ENCODE assay signal across 14 mouse cellular contexts in genomic region chr6:82760749-82761357, GRCm38 (mm10). TPM values are rescaled to one million over a fixed set of nuclear protein-coding genes. Genes with fewer than 3 reads are reported as not detected.
DNase-seq lines count a peak whose midpoint lies in the region; ATAC-seq and TF ChIP-seq lines count a peak whose summit lies in the region.
"Had no signal": no experiment of that assay in that cellular context is flagged by ENCODE, and none has a peak within 500 bp of the region (broad histone marks: within the 10 kb centered on the region; RNA-seq: fewer than 3 reads in every experiment).

No protein-coding gene starts in this region.

- H3K4me2 ChIP-seq in liver, embryonic 12.5 days: no peak overlapping the region
- peak overlapping the region; percentile 14; the same call in 1 of the 2 replicates for H3K4me2 ChIP-seq in heart, embryonic 12.5 days
- H3K4me2 ChIP-seq in hindbrain, embryonic 12.5 days (replicated peaks): no peak overlapping the region
- H3K4me2 ChIP-seq: embryonic facial prominence, embryonic 12.5 days; kidney, embryonic 15.5 days; limb, embryonic 13.5 days had no signal

- no peaks in the 10 kb centered on the region for H3K9me3 ChIP-seq in liver, embryonic 12.5 days (replicated peaks)
- H3K9me3 ChIP-seq in heart, embryonic 12.5 days (replicated peaks): no peaks in the 10 kb centered on the region
- H3K9me3 ChIP-seq in hindbrain, embryonic 12.5 days (replicated peaks): no peaks in the 10 kb centered on the region
- H3K9me3 ChIP-seq: embryonic facial prominence, embryonic 12.5 days; kidney, embryonic 15.5 days; limb, embryonic 13.5 days had no signal

- TF ChIP-seq CTCF in liver, adult 2 months (IDR thresholded peaks at IDR 0.05; ENCODE audit: low read depth, low read length): no peak
- TF ChIP-seq CTCF in Patski (IDR thresholded peaks at IDR 0.05): no peak
- TF ChIP-seq CTCF in thymus, adult 2 months (IDR thresholded peaks at IDR 0.05; ENCODE audit: borderline replicate concordance, control insufficient read depth, extremely low read depth, insufficient read depth, low read length, poor library complexity): no peak

- no peak for TF ChIP-seq POLR2A in liver, adult 2 months (IDR thresholded peaks at IDR 0.05; ENCODE audit: extremely low read depth, insufficient read depth, low read length)
- TF ChIP-seq POLR2A in thymus, adult 2 months (IDR thresholded peaks at IDR 0.05; ENCODE audit: control insufficient read depth, extremely low read depth, insufficient read depth, low read length, poor library complexity): no peak

- H3K36me3 ChIP-seq in liver, adult 2 months (ENCODE audit: control insufficient read depth, insufficient read depth, low read length): no peaks in the 10 kb centered on the region
- peaks cover 24% of the 10 kb centered on the region for H3K36me3 ChIP-seq in liver, embryonic 12.5 days
- peaks cover 16% of the 10 kb centered on the region for H3K36me3 ChIP-seq in heart, embryonic 12.5 days
- H3K36me3 ChIP-seq in thymus, adult 2 months (ENCODE audit: control insufficient read depth, insufficient read depth, low read length): no peaks in the 10 kb centered on the region
- H3K36me3 ChIP-seq in hindbrain, embryonic 12.5 days: no peaks in the 10 kb centered on the region; the same call in 1 of the 2 replicates

- POLR2A ChIA-PET in Patski (lab: Charles Lee): interaction anchor here (1.2 kb wide), 1 partner anchor 11 kb away, joined by 4 read pairs; no protein-coding TSS in a partner anchor

- peak; percentile 35 for DNase-seq in liver, adult 2 months (ENCODE audit: extremely low read depth, low read depth, low spot score)
- DNase-seq in Patski (ENCODE audit: low read depth, low spot score): no peak
- peak; percentile 20 for DNase-seq in yolk sac, embryonic 10.5 days (ENCODE audit: low spot score)
- DNase-seq in thymus, adult 2 months: no peak
- DNase-seq: cerebellum, adult 2 months; thymus, postnatal 36 days had no signal

- H3K4me3 ChIP-seq in liver, adult 2 months (ENCODE audit: insufficient read depth, low read depth, low read length): no peak overlapping the region
- H3K4me3 ChIP-seq in liver, embryonic 12.5 days: no peak overlapping the region
- H3K4me3 ChIP-seq in heart, embryonic 12.5 days: no peak overlapping the region
- no peak overlapping the region for H3K4me3 ChIP-seq in thymus, adult 2 months (ENCODE audit: control insufficient read depth, insufficient read depth, low read length)
- no peak overlapping the region for H3K4me3 ChIP-seq in hindbrain, embryonic 12.5 days
- H3K4me3 ChIP-seq: embryonic facial prominence, embryonic 12.5 days; kidney, embryonic 15.5 days; limb, embryonic 13.5 days had no signal

- H3K79me2 ChIP-seq in liver, adult 2 months (ENCODE audit: control insufficient read depth, insufficient read depth, low read length): no peaks in the 10 kb centered on the region

- no peak for ATAC-seq in liver, embryonic 12.5 days
- peak; percentile 49 for ATAC-seq in Patski
- no peak for ATAC-seq in heart, embryonic 12.5 days (ENCODE audit: insufficient number of reproducible peaks, low FRiP score)
- no peak for ATAC-seq in hindbrain, embryonic 12.5 days (ENCODE audit: low FRiP score)
- ATAC-seq: forebrain, embryonic 14.5 days had no signal

- H3K27ac ChIP-seq in liver, adult 2 months (replicated peaks; ENCODE audit: insufficient read depth, low read depth, low read length): no peak overlapping the region
- H3K27ac ChIP-seq in liver, embryonic 12.5 days: no peak overlapping the region
- peak overlapping the region; percentile 98 for H3K27ac ChIP-seq in heart, embryonic 12.5 days (ENCODE audit: poor library complexity, severe bottlenecking)
- H3K27ac ChIP-seq in thymus, adult 2 months (ENCODE audit: control insufficient read depth, insufficient read depth, low read length): no peak overlapping the region
- no peak overlapping the region for H3K27ac ChIP-seq in hindbrain, embryonic 12.5 days
- H3K27ac ChIP-seq: embryonic facial prominence, embryonic 12.5 days; kidney, embryonic 15.5 days; limb, embryonic 13.5 days; macrophage had no signal

- H3K4me1 ChIP-seq in liver, adult 2 months (ENCODE audit: control insufficient read depth, insufficient read depth, low read length): no peaks in the 10 kb centered on the region; the same call in 1 of the 2 replicates
- H3K4me1 ChIP-seq in liver, embryonic 12.5 days: peaks cover 87% of the 10 kb centered on the region
- H3K4me1 ChIP-seq in heart, embryonic 12.5 days (replicated peaks): peaks cover 82% of the 10 kb centered on the region
- H3K4me1 ChIP-seq in thymus, adult 2 months (replicated peaks; ENCODE audit: control insufficient read depth, insufficient read depth, low read length): no peaks in the 10 kb centered on the region
- peaks cover 4% of the 10 kb centered on the region; the same call in 1 of the 2 replicates for H3K4me1 ChIP-seq in hindbrain, embryonic 12.5 days
- H3K4me1 ChIP-seq: limb, embryonic 13.5 days had no signal

- H3K27me3 ChIP-seq in liver, adult 2 months (ENCODE audit: control insufficient read depth, insufficient read depth, low read length): no peaks in the 10 kb centered on the region
- H3K27me3 ChIP-seq in liver, embryonic 12.5 days (replicated peaks): no peaks in the 10 kb centered on the region
- H3K27me3 ChIP-seq in Patski: no peaks in the 10 kb centered on the region
- no peaks in the 10 kb centered on the region for H3K27me3 ChIP-seq in heart, embryonic 12.5 days (replicated peaks)
- no peaks in the 10 kb centered on the region for H3K27me3 ChIP-seq in thymus, adult 2 months (ENCODE audit: control insufficient read depth, insufficient read depth, low read length)
- no peaks in the 10 kb centered on the region for H3K27me3 ChIP-seq in hindbrain, embryonic 12.5 days
- H3K27me3 ChIP-seq: embryonic facial prominence, embryonic 12.5 days; kidney, embryonic 15.5 days; limb, embryonic 13.5 days had no signal

- CTCF ChIA-PET in Patski (lab: Charles Lee): interaction anchor here (1.7 kb wide), 1 partner anchor 10 kb away, joined by 5 read pairs; no protein-coding TSS in a partner anchor

- 62% methylated on average over 3 of the region's 3 CpGs for WGBS in liver, adult 2 months
- WGBS in liver, embryonic 12.5 days (ENCODE audit: insufficient replicate concordance): 40% methylated on average over 3 of the region's 3 CpGs
- 17% methylated on average over 2 of the region's 3 CpGs for WGBS in heart, embryonic 12.5 days
- 82% methylated on average over 3 of the region's 3 CpGs for whole genome bisulfite sequencing in thymus, adult 2 months
- WGBS in hindbrain, embryonic 12.5 days: 89% methylated on average over 3 of the region's 3 CpGs

- no peak overlapping the region for H3K9ac ChIP-seq in liver, adult 2 months (ENCODE audit: low read depth, low read length)
- H3K9ac ChIP-seq in liver, embryonic 12.5 days: no peak overlapping the region
- no peak overlapping the region for H3K9ac ChIP-seq in heart, embryonic 12.5 days
- H3K9ac ChIP-seq in hindbrain, embryonic 12.5 days: no peak overlapping the region
- H3K9ac ChIP-seq: embryonic facial prominence, embryonic 12.5 days; kidney, embryonic 15.5 days; limb, embryonic 13.5 days had no signal

- in situ Hi-C loops in Patski (cut with MboI; ENCODE audit: low pct_unique_long_range_greater_than_20kb): no loop called here

RNA-seq across cellular contexts. Expression of gene Hk2, which starts 13.4 kb away (rescaled TPM):
- total RNA-seq in liver, adult 2 months (2014; rRNA removed): 1.0 and 1.3 TPM in 2 replicates
- 0.54 and 0.87 TPM in 2 replicates for polyA plus RNA-seq in liver, adult 2 months (2012; rRNA removed)
- polyA plus RNA-seq in liver, embryonic 12.5 days (2016; fragmentation: Nextera tagmentation; extraction: Ambion mirVana): 10.1 and 11.1 TPM in 2 replicates
- 75.3 TPM for polyA plus RNA-seq in Patski (2021)
- 35.0 and 35.2 TPM in 2 replicates for polyA plus RNA-seq in heart, embryonic 12.5 days (2016; fragmentation: Nextera tagmentation; extraction: Ambion mirVana)
- 6.7 TPM in 2 replicates for polyA plus RNA-seq in thymus, adult 2 months (2012; rRNA removed)
- polyA plus RNA-seq in hindbrain, embryonic 12.5 days (2016; fragmentation: Nextera tagmentation; extraction: Ambion mirVana): 9.5 and 11.8 TPM in 2 replicates

RNA-seq across cellular contexts. Expression of gene Pole4, which starts 55.7 kb away (rescaled TPM):
- 23.7 and 24.8 TPM in 2 replicates for total RNA-seq in liver, adult 2 months (2014; rRNA removed)
- 12.2 and 21.5 TPM in 2 replicates for polyA plus RNA-seq in liver, adult 2 months (2012; rRNA removed)
- polyA plus RNA-seq in liver, embryonic 12.5 days (2016; fragmentation: Nextera tagmentation; extraction: Ambion mirVana): 80.8 and 81.1 TPM in 2 replicates
- polyA plus RNA-seq in Patski (2021): 64.1 TPM
- 106 and 112 TPM in 2 replicates for polyA plus RNA-seq in heart, embryonic 12.5 days (2016; fragmentation: Nextera tagmentation; extraction: Ambion mirVana)
- polyA plus RNA-seq in thymus, adult 2 months (2012; rRNA removed): 19.2 and 20.4 TPM in 2 replicates
- polyA plus RNA-seq in hindbrain, embryonic 12.5 days (2016; fragmentation: Nextera tagmentation; extraction: Ambion mirVana): 94.6 and 99.0 TPM in 2 replicates

Comparison
In these comparisons a context has a peak if more than half of its experiments do, and no peak if none do; other contexts are left out.
1. DNase-seq: peak in liver, adult 2 months (single experiment) and yolk sac, embryonic 10.5 days (single experiment); none in Patski (single experiment) and thymus, adult 2 months (single experiment).